Mouse (Mus musculus) mouse embryonic stem cell (cell line): ENCODE results near the gene Smim5.

Source experiments
- in situ Hi-C, 2 experiments: fragments of 300-500 bp; cut with MboI; formaldehyde crosslinking; loops; 1 replicate in 1 of 2; 3 replicates in 1 of 2; pipeline ENCODE4 v1.14.3; 2019 to 2020; ENCODE audit warnings: low sequenced_read_pairs in 2 of 2, low pct_unique_long_range_greater_than_20kb in 1 of 2, mixed read lengths in 1 of 2; ENCODE audit not compliant: unreplicated experiment in 1 of 2

The Smim5 gene

GRCm38 (mm10) chr11:115955195-115955858, 55.6 kb downstream of the Smim5 start:
- in situ Hi-C loops, result no loop called here
